Mouse (Mus musculus): ENCODE measurements around the gene Egf. TPM values are rescaled to one million over a fixed set of nuclear protein-coding genes. Genes with fewer than 3 reads are reported as not detected.
"Not testable (repeated sequence)": the region's sequence is repeated elsewhere in the genome, so short reads cannot be mapped to it uniquely, and the experiment has no call there.

The Egf gene
- total RNA-seq (2021): 1 to 10 TPM; 1.7 to 2.3 TPM
- long read RNA-seq, experiment 1, partial matches to known transcripts: 0 of 1 reads
- long read RNA-seq, experiment 1, other reads (novel, unspliced or antisense): 1 of 1 reads
- long read RNA-seq, experiment 2, partial matches to known transcripts: 0 of 1 reads
- long read RNA-seq, experiment 2, other reads (novel, unspliced or antisense): 1 of 1 reads

GRCm38 (mm10) chr3:129754650-129755604 is at the start of gene Egf:
Gene Egf (minus strand): TSS chr3:129755316.
- intact Hi-C loops (cut with DNase I): no loop called here
- DNase-seq: peak; percentile 48 to 50

GRCm38 (mm10) chr3:129803765-129804164 is 48.6 kb upstream of the Egf start, which contains the start of gene Lrit3:
Gene Lrit3 (minus strand): TSS chr3:129804030.
- DNase-seq: no peak
- intact Hi-C loops (cut with DNase I): no loop called here

GRCm38 (mm10) chr3:129799011-129799410 is 43.9 kb upstream of the Egf start:
- intact Hi-C loops (cut with DNase I): no loop called here

GRCm38 (mm10) chr3:129798551-129798950 is 43.4 kb upstream of the Egf start:
- no peak for DNase-seq
- intact Hi-C loops (cut with DNase I): no loop called here

More at GRCm38 (mm10) chr3:129799011-129799410, 43.9 kb upstream of the Egf start:
- DNase-seq: no peak

GRCm38 (mm10) chr3:129797341-129797740 is 42.2 kb upstream of the Egf start:
- DNase-seq: no peak
- intact Hi-C loops (cut with DNase I): no loop called here

- intact Hi-C loops (cut with DNase I): no loop called here
- DNase-seq: no peak
These were observed 38.7 kb upstream of the Egf start for GRCm38 (mm10) chr3:129793801-129794200.

GRCm38 (mm10) chr3:129782746-129783145 is 27.6 kb upstream of the Egf start:
- DNase-seq: no peak
- intact Hi-C loops (cut with DNase I): no loop called here

GRCm38 (mm10) chr3:129781435-129781834 is 26.3 kb upstream of the Egf start:
- DNase-seq: no peak
- intact Hi-C loops (cut with DNase I): no loop called here

GRCm38 (mm10) chr3:129771210-129771609 is 16.1 kb upstream of the Egf start:
- intact Hi-C loops (cut with DNase I): no loop called here
- DNase-seq: no peak

GRCm38 (mm10) chr3:129766971-129767794 is 12.1 kb upstream of the Egf start:
- no peak for DNase-seq
- intact Hi-C loops (cut with DNase I): no loop called here

GRCm38 (mm10) chr3:129766106-129766505 is 11.0 kb upstream of the Egf start:
- intact Hi-C loops (cut with DNase I): no loop called here
- no peak for DNase-seq

- DNase-seq; intact Hi-C loops (cut with DNase I): not testable (repeated sequence)
These were observed 2.5 kb upstream of the Egf start for GRCm38 (mm10) chr3:129757599-129757998.

- DNase-seq: peak in 1 of 2 experiments; percentile 58
- intact Hi-C loops (cut with DNase I): no loop called here
These were observed 10.3 kb downstream of the Egf start for GRCm38 (mm10) chr3:129744803-129745202.

GRCm38 (mm10) chr3:129742781-129743180 is 12.3 kb downstream of the Egf start:
- intact Hi-C loops (cut with DNase I): no loop called here
- no peak for DNase-seq

GRCm38 (mm10) chr3:129738291-129739183 is 16.6 kb downstream of the Egf start:
- DNase-seq: no peak
- intact Hi-C loops (cut with DNase I): no loop called here

GRCm38 (mm10) chr3:129731636-129732035 is 23.5 kb downstream of the Egf start:
- DNase-seq: no peak
- intact Hi-C loops (cut with DNase I): no loop called here

- intact Hi-C loops (cut with DNase I): no loop called here
- DNase-seq: no peak
These were observed 24.7 kb downstream of the Egf start for GRCm38 (mm10) chr3:129730426-129730825.

- intact Hi-C loops (cut with DNase I): loop anchor here (10.0 kb wide), 1 partner anchor 325 kb away; no protein-coding TSS in a partner anchor
- no peak for DNase-seq
These were observed 25.2 kb downstream of the Egf start for GRCm38 (mm10) chr3:129729916-129730315.

GRCm38 (mm10) chr3:129725592-129725991 is 29.5 kb downstream of the Egf start:
- intact Hi-C loops (cut with DNase I): loop anchor here (10.0 kb wide), 1 partner anchor 329 kb away; no protein-coding TSS in a partner anchor
- no peak for DNase-seq

Measured in heart, postnatal 14 days (tissue).